Mouse (Mus musculus) stomach, postnatal 0 days (tissue): ENCODE data around the gene Ost4.

Experiments used
- CTCF ChIP-seq: IDR thresholded peaks from 2 replicates; pipeline ENCODE4 v1.5.1; 2016; ENCODE audit warnings: antibody characterized with exemption, low read depth, mild to moderate bottlenecking, moderate library complexity
- EP300 ChIP-seq: optimal IDR thresholded peaks from 2 replicates; pipeline ENCODE3; 2016; ENCODE audit warnings: antibody characterized with exemption

- TF ChIP-seq CTCF (peak; percentile 33; the same call in 1 of the 2 replicates), EP300 (no peak)
Observed at GRCm38 (mm10) chr5:30913060-30913841, 5.7 kb upstream of the Ost4 start, which contains the start of gene Emilin1.
